ENCODE assay signal across 20 mouse cellular contexts in genomic region chr9:122660050-122660449, GRCm38 (mm10).
DNase-seq lines count a peak whose midpoint lies in the region; ATAC-seq and TF ChIP-seq lines count a peak whose summit lies in the region.
"Had no signal": no experiment of that assay in that cellular context is flagged by ENCODE, and none has a peak within 500 bp of the region (broad histone marks: within the 10 kb centered on the region; RNA-seq: fewer than 3 reads in every experiment).

No protein-coding gene starts in this region.

- H3K4me2 ChIP-seq in forebrain, postnatal 0 days (ENCODE audit: low read depth), result no peak overlapping the region
- H3K4me2 ChIP-seq in forebrain, embryonic 13.5 days, result no peak overlapping the region
- H3K4me2 ChIP-seq in neural tube, embryonic 14.5 days (ENCODE audit: low read depth, low read length), result no peak overlapping the region
- no peak overlapping the region for H3K4me2 ChIP-seq in neural tube, embryonic 15.5 days
- H3K4me2 ChIP-seq: embryonic facial prominence, embryonic 12.5 days; forebrain, embryonic 15.5 days; heart, embryonic 15.5 days had no signal

- no peak overlapping the region for H3K4me3 ChIP-seq in forebrain, postnatal 0 days (ENCODE audit: low read depth, low read length)
- H3K4me3 ChIP-seq in forebrain, embryonic 13.5 days, result no peak overlapping the region
- H3K4me3 ChIP-seq in left cerebral cortex, adult 2 months, result no peak overlapping the region
- no peak overlapping the region for H3K4me3 ChIP-seq in neural tube, embryonic 14.5 days (ENCODE audit: low read depth, low read length)
- H3K4me3 ChIP-seq in neural tube, embryonic 15.5 days (replicated peaks), result no peak overlapping the region
- no peak overlapping the region for H3K4me3 ChIP-seq in olfactory bulb, adult 2 months (ENCODE audit: insufficient read depth, low read depth, low read length)
- no peak overlapping the region for H3K4me3 ChIP-seq in heart, embryonic 10.5 days
- H3K4me3 ChIP-seq: embryonic facial prominence, embryonic 12.5 days; forebrain, embryonic 15.5 days; heart, embryonic 15.5 days had no signal

- WGBS in forebrain, postnatal 0 days, result 54% methylated on average over 9 of the region's 9 CpGs
- 75% methylated on average over 9 of the region's 9 CpGs for WGBS in forebrain, embryonic 13.5 days
- WGBS in neural tube, embryonic 14.5 days, result 46% methylated on average over 9 of the region's 9 CpGs
- 46% methylated on average over 9 of the region's 9 CpGs for WGBS in neural tube, embryonic 15.5 days
- 32% methylated on average over 9 of the region's 9 CpGs for WGBS in olfactory bulb, adult 2 months
- 65% methylated on average over 9 of the region's 9 CpGs for WGBS in heart, embryonic 10.5 days

- H3K4me1 ChIP-seq in forebrain, postnatal 0 days (ENCODE audit: insufficient read depth), result no peaks in the 10 kb centered on the region
- H3K4me1 ChIP-seq in forebrain, embryonic 13.5 days, result no peaks in the 10 kb centered on the region
- H3K4me1 ChIP-seq in neural tube, embryonic 14.5 days (ENCODE audit: control insufficient read depth, insufficient read depth, low read length), result no peaks in the 10 kb centered on the region
- H3K4me1 ChIP-seq in neural tube, embryonic 15.5 days, result 0 out of 2 replicates have a peak, but pooled peaks cover 3% of the 10 kb centered on the region
- peaks cover 11% of the 10 kb centered on the region for H3K4me1 ChIP-seq in olfactory bulb, adult 2 months (ENCODE audit: control insufficient read depth, insufficient read depth, low read length)
- no peaks in the 10 kb centered on the region for H3K4me1 ChIP-seq in heart, embryonic 10.5 days
- H3K4me1 ChIP-seq: embryonic facial prominence, embryonic 12.5 days; forebrain, embryonic 15.5 days had no signal

- H3K27me3 ChIP-seq in forebrain, postnatal 0 days (ENCODE audit: insufficient read depth, low read length), result no peaks in the 10 kb centered on the region
- H3K27me3 ChIP-seq in forebrain, embryonic 13.5 days, result no peaks in the 10 kb centered on the region
- no peaks in the 10 kb centered on the region for H3K27me3 ChIP-seq in neural tube, embryonic 14.5 days (ENCODE audit: control insufficient read depth, insufficient read depth, low read length)
- H3K27me3 ChIP-seq in neural tube, embryonic 15.5 days (replicated peaks), result no peaks in the 10 kb centered on the region
- no peaks in the 10 kb centered on the region for H3K27me3 ChIP-seq in heart, embryonic 10.5 days (ENCODE audit: insufficient read depth, poor library complexity, severe bottlenecking)
- H3K27me3 ChIP-seq: embryonic facial prominence, embryonic 12.5 days; forebrain, embryonic 15.5 days; heart, embryonic 15.5 days had no signal

- TF ChIP-seq POLR2A in olfactory bulb, adult 2 months (IDR thresholded peaks at IDR 0.05; ENCODE audit: insufficient read depth, low read depth, low read length), result no peak

- H3K27ac ChIP-seq in forebrain, postnatal 0 days (ENCODE audit: low read depth, low read length), result no peak overlapping the region
- H3K27ac ChIP-seq in forebrain, embryonic 13.5 days, result no peak overlapping the region
- H3K27ac ChIP-seq in left cerebral cortex, adult 2 months, result peak overlapping the region; percentile 36; the same call in 1 of the 2 replicates
- H3K27ac ChIP-seq in neural tube, embryonic 14.5 days (ENCODE audit: low read depth, low read length), result no peak overlapping the region
- H3K27ac ChIP-seq in neural tube, embryonic 15.5 days (replicated peaks), result no peak overlapping the region
- peak overlapping the region; percentile 55 for H3K27ac ChIP-seq in olfactory bulb, adult 2 months (ENCODE audit: insufficient read depth, low read depth, low read length)
- H3K27ac ChIP-seq in heart, embryonic 10.5 days, result no peak overlapping the region
- H3K27ac ChIP-seq: embryonic facial prominence, embryonic 12.5 days; forebrain, embryonic 15.5 days; heart, embryonic 15.5 days; kidney, postnatal 0 days had no signal

- TF ChIP-seq CTCF in forebrain, postnatal 0 days (IDR thresholded peaks at IDR 0.05; ENCODE audit: low read depth), result no peak
- no peak for TF ChIP-seq CTCF in left cerebral cortex, adult 2 months (IDR thresholded peaks at IDR 0.05)
- no peak for TF ChIP-seq CTCF in olfactory bulb, adult 2 months (IDR thresholded peaks at IDR 0.05; ENCODE audit: insufficient read depth, low read depth, low read length)

- H3K36me3 ChIP-seq in forebrain, postnatal 0 days (ENCODE audit: insufficient read depth), result no peaks in the 10 kb centered on the region; the same call in 1 of the 2 replicates
- no peaks in the 10 kb centered on the region for H3K36me3 ChIP-seq in forebrain, embryonic 13.5 days (ENCODE audit: poor library complexity, severe bottlenecking)
- no peaks in the 10 kb centered on the region for H3K36me3 ChIP-seq in neural tube, embryonic 14.5 days (ENCODE audit: control insufficient read depth, insufficient read depth, low read length)
- 0 out of 2 replicates have a peak, but pooled peaks cover 4% of the 10 kb centered on the region for H3K36me3 ChIP-seq in neural tube, embryonic 15.5 days
- no peaks in the 10 kb centered on the region for H3K36me3 ChIP-seq in heart, embryonic 10.5 days
- H3K36me3 ChIP-seq: embryonic facial prominence, embryonic 12.5 days; forebrain, embryonic 15.5 days; heart, embryonic 15.5 days had no signal

- no peak for DNase-seq in forebrain, postnatal 0 days
- DNase-seq in left cerebral cortex, adult 2 months (ENCODE audit: extremely low spot score in 1 of 2, low spot score in 2 of 2), result no peak
- DNase-seq in left cerebral cortex, postnatal 10 days (ENCODE audit: extremely low spot score in 1 of 2, low spot score in 2 of 2), result no peak
- no peak for DNase-seq in heart, embryonic 10.5 days (ENCODE audit: low spot score)
- DNase-seq: adrenal gland, postnatal 14 days; cerebellum, adult 9-10 months; heart, postnatal 36 days; kidney, adult 2 months; thymus, adult 18-20 months; thymus, postnatal 36 days had no signal

- H3K9ac ChIP-seq in forebrain, postnatal 0 days, result no peak overlapping the region
- H3K9ac ChIP-seq in forebrain, embryonic 13.5 days, result no peak overlapping the region
- no peak overlapping the region for H3K9ac ChIP-seq in neural tube, embryonic 14.5 days (replicated peaks; ENCODE audit: low read depth, low read length)
- no peak overlapping the region for H3K9ac ChIP-seq in neural tube, embryonic 15.5 days (replicated peaks)
- H3K9ac ChIP-seq: embryonic facial prominence, embryonic 12.5 days; forebrain, embryonic 15.5 days; heart, embryonic 15.5 days had no signal

- ATAC-seq in forebrain, postnatal 0 days, result peak; percentile 36
- ATAC-seq in forebrain, embryonic 13.5 days, result no peak
- ATAC-seq in neural tube, embryonic 14.5 days (ENCODE audit: low read depth), result 0 out of 2 replicates have a peak, but pooled peaks have one; percentile 41
- ATAC-seq in neural tube, embryonic 15.5 days (ENCODE audit: low FRiP score), result no peak
- ATAC-seq: CD4-positive, CD25-positive, alpha-beta regulatory T cell, adult 4 months; forebrain, embryonic 15.5 days; lung, postnatal 0 days had no signal

- H3K9me3 ChIP-seq in forebrain, postnatal 0 days (ENCODE audit: low read length), result no peaks in the 10 kb centered on the region
- no peaks in the 10 kb centered on the region for H3K9me3 ChIP-seq in forebrain, embryonic 13.5 days (replicated peaks)
- no peaks in the 10 kb centered on the region for H3K9me3 ChIP-seq in neural tube, embryonic 14.5 days (ENCODE audit: control insufficient read depth, low read length)
- H3K9me3 ChIP-seq in neural tube, embryonic 15.5 days (replicated peaks), result no peaks in the 10 kb centered on the region
- no peaks in the 10 kb centered on the region for H3K9me3 ChIP-seq in heart, embryonic 10.5 days
- H3K9me3 ChIP-seq: embryonic facial prominence, embryonic 12.5 days; forebrain, embryonic 15.5 days; heart, embryonic 15.5 days had no signal

- intact Hi-C loops in left cerebral cortex, adult 2 months (cut with DNase I), result no loop called here
- intact Hi-C loops in left cerebral cortex, postnatal 10 days (cut with DNase I), result no loop called here

Comparison
In these comparisons a context has a peak if more than half of its experiments do, and no peak if none do; other contexts are left out.
1. ATAC-seq: peak in forebrain, postnatal 0 days (single experiment) and neural tube, embryonic 14.5 days (single experiment); none in forebrain, embryonic 13.5 days (single experiment) and neural tube, embryonic 15.5 days (single experiment).
2. H3K27ac ChIP-seq: peak in left cerebral cortex, adult 2 months (single experiment) and olfactory bulb, adult 2 months (single experiment); none in forebrain, postnatal 0 days (single experiment), forebrain, embryonic 13.5 days (single experiment), neural tube, embryonic 14.5 days (single experiment), neural tube, embryonic 15.5 days (single experiment) and heart, embryonic 10.5 days (single experiment).